Mouse (Mus musculus) stomach, embryonic 14.5 days (tissue): Measurements from ENCODE around the gene Gm37240. TPM values are rescaled to one million over a fixed set of nuclear protein-coding genes. Genes with fewer than 3 reads are reported as not detected.

Experiments
- ATAC-seq: fragments of 200-750 bp; cut with Nextera tagmentation; 2 replicates; pipeline ENCODE4 v1.8.0; 2017; ENCODE audit warnings: low read depth, moderate TSS enrichment; ENCODE audit not compliant: insufficient number of reproducible peaks, insufficient read depth, low FRiP score
- H3K27ac ChIP-seq: fragments of 300-500 bp; sonication (generic); 2 replicates; pipeline ENCODE4 v1.5.1; 2014; ENCODE audit warnings: mild to moderate bottlenecking, low read length, moderate library complexity, mixed read lengths
- H3K27me3 ChIP-seq: fragments of 300-500 bp; sonication (generic); 2 replicates; pipeline ENCODE4 v1.6.1; 2014; ENCODE audit warnings: low read length, control low read depth, mixed read lengths; ENCODE audit not compliant: control insufficient read depth, insufficient read depth
- H3K36me3 ChIP-seq: fragments of 300-500 bp; sonication (generic); 2 replicates; pipeline ENCODE4 v1.6.1; 2014; ENCODE audit warnings: mild to moderate bottlenecking, control low read depth, low read length, moderate library complexity, mixed read lengths; ENCODE audit not compliant: control insufficient read depth, insufficient read depth
- H3K4me1 ChIP-seq: fragments of 300-500 bp; sonication (generic); 2 replicates; pipeline ENCODE4 v1.6.1; 2014; ENCODE audit warnings: low read length, control low read depth, mixed read lengths; ENCODE audit not compliant: control insufficient read depth, insufficient read depth
- H3K4me2 ChIP-seq: fragments of 300-500 bp; sonication (generic); replicated peaks from 2 replicates; pipeline ENCODE4 v1.6.1; 2014; ENCODE audit warnings: low read depth, low read length, control low read depth
- H3K4me3 ChIP-seq: fragments of 300-500 bp; sonication (generic); 2 replicates; pipeline ENCODE4 v1.5.1; 2014; ENCODE audit warnings: low read depth, low read length, control low read depth
- H3K9ac ChIP-seq: fragments of 300-500 bp; sonication (generic); replicated peaks from 2 replicates; pipeline ENCODE4 v1.6.1; 2014; ENCODE audit warnings: low read depth, mild to moderate bottlenecking, control low read depth, low read length, moderate library complexity, mixed read lengths
- H3K9me3 ChIP-seq: fragments of 300-500 bp; sonication (generic); 2 replicates; pipeline ENCODE4 v1.6.1; 2016; ENCODE audit warnings: low read depth, low read length, control low read depth; ENCODE audit not compliant: control insufficient read depth
- WGBS: fragments of 180-500 bp; shearing (Covaris S2); extraction: QIAGEN DNeasy Blood & Tissue Kit; methylation state at CpG from one replicate; pipeline ENCODE4 v1.1.7; 2014; 5-methylcytosine and 5-hydroxymethylcytosine counted together
- polyA plus RNA-seq: library from polyadenylated mRNA; unstranded; fragments of >200 nt; fragmentation: Nextera tagmentation; extraction: Ambion mirVana; gene quantifications from 2 replicates; pipeline ENCODE4 v1.2.1, GENCODE M21; 2014

Gene Gm37240
- polyA plus RNA-seq, 1 experiment from 2014 or later, result 9.6 TPM

DNA sequence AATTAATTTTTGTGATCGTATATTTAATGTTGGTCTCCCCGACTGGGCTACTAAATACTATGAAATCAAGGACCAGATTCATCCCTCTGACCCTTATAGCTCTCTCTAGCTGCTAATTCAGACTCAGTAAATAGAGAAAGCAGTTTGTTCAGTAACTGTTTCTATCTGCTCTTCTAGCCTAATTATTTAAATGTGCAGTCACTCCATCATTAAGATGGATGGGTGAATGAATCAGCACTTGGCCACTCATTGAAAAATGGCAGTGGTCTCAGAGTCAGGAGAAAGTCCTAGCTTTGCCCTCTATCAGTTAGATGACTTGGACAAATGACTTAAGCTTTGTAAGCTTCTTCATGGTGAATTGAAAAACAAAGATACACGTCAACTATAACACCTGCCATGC is 387.2 kb downstream of the Gm37240 start:
- H3K4me3 ChIP-seq, result no peak overlapping the region
- no peak overlapping the region for H3K9ac ChIP-seq
- ATAC-seq, result no peak
- 69% methylated on average over 3 of the region's 3 CpGs for WGBS
- no peaks in the 10 kb centered on the region for H3K27me3 ChIP-seq
- no peak overlapping the region for H3K27ac ChIP-seq
- no peak overlapping the region for H3K4me2 ChIP-seq
- no peaks in the 10 kb centered on the region for H3K36me3 ChIP-seq
- no peaks in the 10 kb centered on the region for H3K9me3 ChIP-seq
- no peaks in the 10 kb centered on the region for H3K4me1 ChIP-seq

DNA sequence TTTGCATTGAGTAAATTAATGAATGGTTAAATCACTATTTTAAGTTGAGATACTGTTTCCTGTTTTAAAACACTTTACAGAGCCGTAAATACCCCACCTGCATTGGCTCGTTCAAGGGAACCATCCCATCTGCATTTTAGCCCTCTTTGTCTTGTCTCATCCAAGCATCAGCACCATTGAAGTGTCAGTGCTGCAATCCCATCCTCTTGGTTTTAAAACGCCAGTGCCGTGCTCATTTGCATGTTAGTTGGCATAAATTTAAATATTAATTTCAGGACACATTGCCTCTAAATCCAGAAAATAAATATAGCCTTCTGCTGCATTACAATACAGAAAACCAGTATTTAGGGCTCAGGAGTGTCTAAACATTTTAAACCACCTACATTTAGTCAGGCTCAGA is 391.2 kb downstream of the Gm37240 start:
- Histone ChIP-seq H3K9me3 (no peaks in the 10 kb centered on the region), H3K36me3 (no peaks in the 10 kb centered on the region), H3K27ac (no peak overlapping the region), H3K4me1 (no peaks in the 10 kb centered on the region), H3K4me2 (no peak overlapping the region), H3K9ac (no peak overlapping the region), H3K27me3 (no peaks in the 10 kb centered on the region), H3K4me3 (no peak overlapping the region)
- 79% methylated on average over 4 of the region's 4 CpGs for WGBS
- no peak for ATAC-seq

DNA sequence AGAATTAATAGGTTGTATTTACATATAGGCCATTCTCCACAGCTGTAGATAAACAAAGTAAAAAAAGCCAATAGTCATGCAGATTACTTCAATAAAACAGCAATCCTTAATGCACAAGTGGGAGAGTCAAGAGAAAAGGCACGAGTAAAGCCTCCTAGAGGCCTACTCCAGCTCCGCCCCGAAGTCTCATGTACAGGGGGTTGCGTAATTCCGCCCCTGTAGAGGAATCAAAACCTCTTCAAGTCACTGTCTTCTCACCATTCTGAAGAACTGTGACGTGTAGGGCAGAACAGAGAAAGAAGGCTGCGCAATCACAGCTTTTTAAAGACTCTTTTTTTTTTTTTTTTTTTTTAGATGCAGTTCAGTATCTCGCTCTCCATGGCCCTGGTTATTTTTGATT is 393.5 kb downstream of the Gm37240 start:
- no peaks in the 10 kb centered on the region for H3K4me1 ChIP-seq
- WGBS, result 83% methylated on average over 8 of the region's 8 CpGs
- no peak for ATAC-seq

DNA sequence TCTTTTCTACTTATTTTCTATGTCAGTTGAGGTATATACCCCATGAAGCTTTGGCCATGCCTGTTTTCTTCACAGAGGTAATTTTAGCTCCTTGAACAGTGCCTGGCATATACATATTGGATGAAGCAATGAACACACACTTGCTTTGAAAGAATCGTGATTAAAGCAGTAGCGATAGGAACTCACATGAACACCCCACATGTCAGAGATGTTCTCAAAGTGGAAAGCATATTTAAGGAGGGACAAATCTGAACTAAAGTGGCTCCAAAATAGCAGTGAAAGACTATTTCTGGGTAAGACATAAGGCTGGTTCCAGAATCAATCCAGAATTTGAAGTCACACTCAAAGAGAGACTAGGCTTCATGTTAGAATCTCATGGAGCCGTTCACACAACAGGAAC is 397.1 kb downstream of the Gm37240 start:
- Histone ChIP-seq H3K4me2 (no peak overlapping the region), H3K9me3 (no peaks in the 10 kb centered on the region), H3K4me1 (no peaks in the 10 kb centered on the region), H3K27ac (no peak overlapping the region), H3K4me3 (no peak overlapping the region), H3K27me3 (no peaks in the 10 kb centered on the region), H3K9ac (no peak overlapping the region), H3K36me3 (no peaks in the 10 kb centered on the region)
- ATAC-seq, result no peak
- 83% methylated on average over 3 of the region's 3 CpGs for WGBS

More for the DNA sequence above, 393.5 kb downstream of the Gm37240 start:
- Histone ChIP-seq H3K9ac (no peak overlapping the region), H3K27me3 (no peaks in the 10 kb centered on the region), H3K9me3 (no peaks in the 10 kb centered on the region), H3K27ac (no peak overlapping the region), H3K4me3 (no peak overlapping the region), H3K36me3 (no peaks in the 10 kb centered on the region), H3K4me2 (no peak overlapping the region)

DNA sequence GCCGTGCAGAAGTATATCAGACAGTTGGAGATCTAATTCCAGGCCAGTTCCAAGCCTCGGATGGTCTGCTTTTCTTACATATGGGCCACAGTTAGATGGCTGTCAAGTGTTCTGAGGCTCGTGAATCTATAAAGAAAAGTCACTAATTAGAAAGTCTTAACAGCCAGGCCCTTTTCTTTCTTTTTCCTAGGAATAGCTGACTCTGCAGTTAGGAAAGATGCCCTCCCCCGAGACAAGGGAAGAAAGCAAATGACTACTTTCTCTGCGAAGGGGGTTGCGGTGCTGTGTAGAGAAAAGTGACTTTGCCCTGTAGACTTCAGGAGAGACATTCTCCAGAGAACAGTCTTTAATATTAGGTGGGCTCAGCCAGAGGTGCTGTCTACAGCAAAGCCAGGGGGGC is 399.9 kb downstream of the Gm37240 start:
- no peak for ATAC-seq
- 84% methylated on average over 6 of the region's 6 CpGs for WGBS
- Histone ChIP-seq H3K4me1 (no peaks in the 10 kb centered on the region), H3K36me3 (no peaks in the 10 kb centered on the region), H3K9me3 (no peaks in the 10 kb centered on the region), H3K4me3 (no peak overlapping the region), H3K27ac (no peak overlapping the region), H3K27me3 (no peaks in the 10 kb centered on the region), H3K4me2 (no peak overlapping the region), H3K9ac (no peak overlapping the region)

DNA sequence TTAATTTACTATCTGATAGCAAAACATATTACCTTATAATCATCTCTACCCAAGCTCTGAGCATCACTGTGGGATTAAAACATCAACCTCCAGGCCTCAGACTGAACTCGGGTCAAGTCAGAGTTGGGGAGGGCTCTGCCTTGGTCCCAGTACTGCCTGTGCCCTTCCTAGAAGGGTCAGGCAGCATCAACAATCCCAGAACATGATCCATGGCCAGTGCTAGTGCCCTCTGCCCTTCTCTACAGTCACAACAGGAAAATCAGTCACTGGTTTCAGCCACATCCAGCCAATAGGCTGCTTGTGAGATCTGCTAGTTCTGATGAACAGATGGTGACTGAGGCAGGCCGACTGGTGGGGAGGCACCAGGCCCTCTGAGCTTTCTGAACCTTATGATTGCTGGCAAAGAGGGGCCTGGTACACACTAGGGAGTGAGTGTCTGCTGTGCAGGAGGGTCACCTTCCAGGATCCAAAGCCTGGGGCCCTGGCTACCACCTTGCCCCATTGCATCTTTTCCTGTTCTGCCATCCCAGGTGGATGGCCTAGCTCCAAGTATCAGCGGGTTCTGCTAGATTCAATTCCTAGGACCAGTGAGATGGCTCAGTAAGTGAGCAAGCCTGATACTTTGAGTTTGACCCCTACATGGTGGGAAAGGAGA is 401.7 kb downstream of the Gm37240 start:
- Histone ChIP-seq H3K9ac (no peak overlapping the region), H3K4me1 (no peaks in the 10 kb centered on the region), H3K36me3 (no peaks in the 10 kb centered on the region), H3K4me3 (no peak overlapping the region), H3K27ac (no peak overlapping the region), H3K9me3 (no peaks in the 10 kb centered on the region), H3K4me2 (no peak overlapping the region), H3K27me3 (no peaks in the 10 kb centered on the region)
- no peak for ATAC-seq
- WGBS, result 51% methylated on average over 3 of the region's 3 CpGs

DNA sequence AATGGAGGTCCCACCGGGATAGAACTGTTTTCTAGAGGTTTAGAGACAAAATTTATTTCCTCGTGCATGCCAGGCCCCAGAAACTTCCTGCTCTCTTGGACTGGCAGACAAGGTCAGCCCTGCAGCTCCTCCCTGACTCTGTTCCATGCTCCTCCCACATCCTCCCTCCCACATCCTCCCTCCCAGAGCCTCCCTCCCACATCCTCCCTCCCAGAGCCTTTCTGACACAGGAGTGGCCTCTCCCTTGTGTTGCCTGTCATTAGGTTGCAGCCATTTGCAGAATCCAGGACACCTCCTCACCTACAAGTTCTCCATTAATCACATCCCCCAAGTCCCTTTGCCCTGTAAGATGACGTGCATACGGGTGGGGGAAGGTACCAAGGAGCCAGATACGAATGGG is 404.7 kb downstream of the Gm37240 start:
- no peaks in the 10 kb centered on the region for H3K36me3 ChIP-seq
- no peak for ATAC-seq
- no peaks in the 10 kb centered on the region for H3K9me3 ChIP-seq
- H3K9ac ChIP-seq, result no peak overlapping the region
- WGBS, result 35% methylated on average over 5 of the region's 5 CpGs
- H3K4me1 ChIP-seq, result no peaks in the 10 kb centered on the region
- H3K4me2 ChIP-seq, result no peak overlapping the region
- no peak overlapping the region for H3K27ac ChIP-seq
- no peaks in the 10 kb centered on the region for H3K27me3 ChIP-seq
- H3K4me3 ChIP-seq, result no peak overlapping the region

DNA sequence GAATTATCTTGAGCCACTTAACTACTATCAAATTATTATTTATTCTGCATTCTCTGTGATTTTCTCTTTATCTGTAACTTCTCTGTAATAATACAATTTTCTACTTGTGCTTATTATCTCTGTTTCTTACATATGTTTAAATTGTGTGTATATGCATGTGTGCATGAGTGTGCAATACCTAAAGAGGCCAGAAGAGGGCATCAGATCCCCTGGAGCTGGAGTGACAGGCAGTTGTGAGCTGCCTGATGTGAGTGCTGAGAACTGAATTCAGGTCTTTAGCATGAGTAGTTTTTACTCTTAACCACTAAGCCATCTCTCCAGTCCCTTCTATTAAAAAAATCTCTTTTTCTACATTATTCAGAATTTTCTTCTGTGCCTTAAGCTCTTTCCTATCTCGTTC is 406.7 kb downstream of the Gm37240 start:
- ATAC-seq, result no peak
- H3K4me1 ChIP-seq, result no peaks in the 10 kb centered on the region

DNA sequence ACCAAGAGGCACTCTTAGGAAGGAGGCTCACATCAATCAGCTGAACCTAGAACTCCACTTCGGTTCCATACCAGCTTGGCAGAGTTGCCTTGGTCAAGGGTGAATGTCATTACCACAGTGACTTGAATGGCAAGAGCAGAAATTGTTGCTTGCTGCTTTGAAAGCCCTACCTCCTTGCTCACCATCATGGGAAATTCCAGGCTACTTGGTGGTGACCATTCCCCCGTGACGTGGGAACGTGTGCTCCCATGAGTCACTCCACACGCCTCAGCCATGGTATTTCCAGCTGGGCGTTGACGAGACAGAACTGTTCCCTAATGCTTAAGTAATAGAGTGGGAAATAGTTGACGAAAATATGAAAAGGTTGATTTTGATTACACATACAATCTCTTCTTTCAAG is 408.6 kb downstream of the Gm37240 start:
- H3K36me3 ChIP-seq, result no peaks in the 10 kb centered on the region
- H3K27ac ChIP-seq, result no peak overlapping the region
- no peak overlapping the region for H3K4me3 ChIP-seq
- ATAC-seq, result no peak
- no peaks in the 10 kb centered on the region for H3K4me1 ChIP-seq
- no peak overlapping the region for H3K9ac ChIP-seq
- H3K9me3 ChIP-seq, result no peaks in the 10 kb centered on the region
- H3K4me2 ChIP-seq, result no peak overlapping the region
- no peaks in the 10 kb centered on the region for H3K27me3 ChIP-seq
- 86% methylated on average over 8 of the region's 8 CpGs for WGBS

More for the DNA sequence above, 406.7 kb downstream of the Gm37240 start:
- Histone ChIP-seq H3K9ac (no peak overlapping the region), H3K4me2 (no peak overlapping the region), H3K27me3 (no peaks in the 10 kb centered on the region), H3K27ac (no peak overlapping the region), H3K9me3 (no peaks in the 10 kb centered on the region), H3K36me3 (no peaks in the 10 kb centered on the region), H3K4me3 (no peak overlapping the region)
- WGBS, result 86% methylated on average over 1 of the region's 1 CpGs
